Mouse (Mus musculus): ENCODE measurements around the gene Nol3.

DNA sequence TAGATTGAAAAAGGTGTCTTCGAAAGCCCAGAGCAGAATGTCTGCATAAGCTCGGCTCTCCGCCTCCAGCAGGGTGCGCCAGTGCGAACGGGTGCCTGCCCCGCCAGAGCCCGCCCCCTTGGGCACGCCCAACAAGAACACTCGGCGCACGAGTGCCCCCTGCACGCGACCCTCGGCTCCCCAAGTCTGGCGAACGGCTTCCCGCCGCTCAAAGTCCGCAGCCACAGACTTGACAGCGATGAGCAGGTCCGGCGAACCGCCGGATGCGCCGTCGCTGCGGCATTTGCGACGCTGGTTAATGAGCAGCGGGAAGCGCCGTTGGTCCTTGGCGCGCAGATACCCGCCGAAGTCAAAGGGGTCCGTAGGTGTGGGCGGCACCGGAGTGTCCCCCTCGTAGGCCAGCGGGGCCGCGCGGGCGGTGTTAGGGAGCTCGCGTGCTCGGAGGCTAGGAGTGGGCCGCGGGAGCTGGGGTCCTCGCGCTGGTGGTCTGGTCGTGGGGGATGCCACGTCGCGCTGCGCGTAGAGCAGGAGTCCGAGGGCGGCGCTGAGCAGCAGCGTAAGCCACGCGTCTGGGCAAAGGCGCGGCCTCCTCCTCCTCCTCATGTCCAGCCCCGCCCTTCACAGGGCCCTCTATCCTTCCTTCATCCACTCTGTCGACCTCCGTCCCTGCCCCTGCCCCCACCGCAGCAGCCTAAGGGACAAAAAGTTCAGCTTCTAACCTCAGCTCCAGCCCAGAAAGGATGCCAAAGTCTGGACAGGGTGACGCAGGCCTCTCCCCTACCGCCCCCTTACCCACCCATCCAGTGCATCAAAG, 21.6 kb upstream of the Nol3 start:
- peak; percentile 63 to 90 (median 89) for TF ChIP-seq CTCF (IDR thresholded peaks at IDR 0.05 in 2 of 3, conservative IDR thresholded peaks at IDR 0.05 in 1 of 3; ENCODE audit: control insufficient read depth in 1 of 3, insufficient read depth in 1 of 3, low read depth in 2 of 3, low read length in 3 of 3, poor library complexity in 1 of 3, severe bottlenecking in 1 of 3)
- TF ChIP-seq ETS1 (IDR thresholded peaks at IDR 0.05; ENCODE audit: low read depth, low read length): no peak
- peak; percentile 55; the same call in 1 of the 2 replicates for TF ChIP-seq E2F4 (IDR thresholded peaks at IDR 0.05; ENCODE audit: borderline replicate concordance, low read depth, low read length)
- TF ChIP-seq TCF12 (IDR thresholded peaks at IDR 0.05; ENCODE audit: low read depth, low read length): no peak
- TF ChIP-seq ZMIZ1 (IDR thresholded peaks at IDR 0.05; ENCODE audit: low read depth, low read length): peak; percentile 52; the same call in 1 of the 2 replicates
- no peak for TF ChIP-seq EP300 (IDR thresholded peaks at IDR 0.05; ENCODE audit: low read depth in 1 of 2, low read length in 2 of 2)
- TF ChIP-seq POLR2AphosphoS2 (IDR thresholded peaks at IDR 0.05; ENCODE audit: low read length): peak; percentile 84
- TF ChIP-seq ZC3H11A (IDR thresholded peaks at IDR 0.05; ENCODE audit: low read depth, low read length): no peak
- TF ChIP-seq POLR2A (IDR thresholded peaks at IDR 0.05; ENCODE audit: control insufficient read depth in 1 of 2, insufficient read depth in 1 of 2, low read depth in 1 of 2, low read length in 2 of 2, poor library complexity in 1 of 2): peak in 1 of 2 experiments; percentile 56; a peak in 2 of 4 replicates
- no peak for TF ChIP-seq ZNF384 (IDR thresholded peaks at IDR 0.05; ENCODE audit: low read depth, low read length)
- TF ChIP-seq USF1 (IDR thresholded peaks at IDR 0.05; ENCODE audit: low read depth, low read length): no peak
- no peak; the same call in 1 of the 2 replicates for TF ChIP-seq MAZ (IDR thresholded peaks at IDR 0.05; ENCODE audit: low read depth, low read length)
